Mouse (Mus musculus) MEL (cell line): ENCODE measurements around the gene Tgfbr3. TPM values are rescaled to one million over a fixed set of nuclear protein-coding genes. Genes with fewer than 3 reads are reported as not detected.

Experiments
- DNase-seq: peaks from one replicate; pipeline ENCODE4 v3.0.0; 2011; ENCODE audit warnings: low read depth, low spot score
- H3K27ac ChIP-seq: 2 replicates; pipeline ENCODE4 v1.5.1; 2012; ENCODE audit warnings: low read depth, mild to moderate bottlenecking, control low read depth, low read length, moderate library complexity; ENCODE audit not compliant: control insufficient read depth
- H3K27me3 ChIP-seq, 2 experiments: fragments of 150-350 bp in 1 of 2; sonication (generic) in 1 of 2; 2 replicates each; pipeline ENCODE4 v1.6.1; 2012; ENCODE audit warnings: low read length in 2 of 2, mild to moderate bottlenecking in 2 of 2, improper control_type of control experiment in 1 of 2, moderate library complexity in 1 of 2; ENCODE audit not compliant: insufficient read depth in 2 of 2, control insufficient read depth in 1 of 2
- H3K36me3 ChIP-seq, 2 experiments: 2 replicates each; pipeline ENCODE4 v1.6.1; 2012 to 2014; ENCODE audit warnings: low read length in 2 of 2, improper control_type of control experiment in 1 of 2, inconsistent platforms in 1 of 2, mild to moderate bottlenecking in 1 of 2; ENCODE audit not compliant: insufficient read depth in 2 of 2, control insufficient read depth in 1 of 2
- H3K4me1 ChIP-seq, 2 experiments: fragments of 150-350 bp in 1 of 2; sonication (generic) in 1 of 2; 2 replicates each; pipeline ENCODE4 v1.6.1; 2012; ENCODE audit warnings: low read length in 2 of 2, improper control_type of control experiment in 1 of 2, mild to moderate bottlenecking in 1 of 2; ENCODE audit not compliant: insufficient read depth in 2 of 2, control insufficient read depth in 1 of 2
- H3K4me3 ChIP-seq, 2 experiments: fragments of 150-350 bp in 1 of 2; sonication (generic) in 1 of 2; 2 replicates each; pipeline ENCODE4 v1.5.1; 2012; ENCODE audit warnings: low read depth in 2 of 2, low read length in 2 of 2, mild to moderate bottlenecking in 2 of 2, moderate library complexity in 2 of 2, control low read depth in 1 of 2, improper control_type of control experiment in 1 of 2; ENCODE audit not compliant: control insufficient read depth in 1 of 2, insufficient read depth in 1 of 2
- H3K79me2 ChIP-seq: 2 replicates; pipeline ENCODE4 v1.6.1; 2012; ENCODE audit warnings: mild to moderate bottlenecking, low read length, moderate library complexity; ENCODE audit not compliant: control insufficient read depth, poor library complexity, insufficient read depth
- H3K9ac ChIP-seq: 2 replicates; pipeline ENCODE4 v1.6.1; 2012; ENCODE audit warnings: low read depth, mild to moderate bottlenecking, control low read depth, low read length, moderate library complexity; ENCODE audit not compliant: control insufficient read depth, poor library complexity, severe bottlenecking
- H3K9me3 ChIP-seq: fragments of 150-350 bp; sonication (generic); replicated peaks from 2 replicates; pipeline ENCODE4 v1.6.1; 2012; ENCODE audit warnings: mild to moderate bottlenecking, low read length, improper control_type of control experiment, moderate library complexity; ENCODE audit not compliant: insufficient read depth
- BHLHE40 ChIP-seq: IDR thresholded peaks from 2 replicates; pipeline ENCODE4 v1.6.1; 2012; ENCODE audit warnings: low read depth, mild to moderate bottlenecking, inconsistent platforms, low read length, improper control_type of control experiment, borderline replicate concordance
- CHD1 ChIP-seq: IDR thresholded peaks from 2 replicates; pipeline ENCODE4 v1.6.1; 2012; ENCODE audit warnings: low read depth, mild to moderate bottlenecking, inconsistent platforms, low read length, improper control_type of control experiment
- CHD2 ChIP-seq: IDR thresholded peaks from 2 replicates; pipeline ENCODE4 v1.6.1; 2011; ENCODE audit warnings: low read length, improper control_type of control experiment
- CTCF ChIP-seq, 3 experiments: IDR thresholded peaks in 2 of 3; conservative IDR thresholded peaks in 1 of 3; 2 replicates each; pipeline ENCODE4 v1.5.1; 2011 to 2012; ENCODE audit warnings: low read length in 3 of 3, low read depth in 2 of 3, mild to moderate bottlenecking in 2 of 3, improper control_type of control experiment in 1 of 3, inconsistent platforms in 1 of 3, mixed read lengths in 1 of 3, moderate library complexity in 1 of 3; ENCODE audit not compliant: control insufficient read depth in 1 of 3, insufficient read depth in 1 of 3, poor library complexity in 1 of 3, severe bottlenecking in 1 of 3
- ELF1 ChIP-seq: IDR thresholded peaks from 2 replicates; pipeline ENCODE4 v1.6.1; 2014; ENCODE audit warnings: low read depth, mild to moderate bottlenecking, inconsistent platforms, low read length, improper control_type of control experiment, moderate library complexity
- ETS1 ChIP-seq: IDR thresholded peaks from 2 replicates; pipeline ENCODE4 v1.6.1; 2012; ENCODE audit warnings: low read depth, mild to moderate bottlenecking, inconsistent platforms, low read length, improper control_type of control experiment, moderate library complexity
- GABPA ChIP-seq: IDR thresholded peaks from 2 replicates; pipeline ENCODE4 v1.6.1; 2012; ENCODE audit warnings: low read depth, mild to moderate bottlenecking, inconsistent platforms, low read length, improper control_type of control experiment, moderate library complexity
- GATA1 ChIP-seq: IDR thresholded peaks from 2 replicates; pipeline ENCODE4 v1.6.1; 2011; ENCODE audit warnings: low read depth, low read length, improper control_type of control experiment
- HCFC1 ChIP-seq: IDR thresholded peaks from 2 replicates; pipeline ENCODE4 v1.6.1; 2012; ENCODE audit warnings: low read depth, mild to moderate bottlenecking, inconsistent platforms, low read length, improper control_type of control experiment, moderate library complexity
- KAT2A ChIP-seq: conservative IDR thresholded peaks from 2 replicates; pipeline ENCODE4 v1.6.1; 2012; ENCODE audit warnings: low read depth, low read length, improper control_type of control experiment, inconsistent platforms
- MAFK ChIP-seq: IDR thresholded peaks from 2 replicates; pipeline ENCODE4 v1.6.1; 2011; ENCODE audit warnings: low read depth, mild to moderate bottlenecking, low read length, improper control_type of control experiment, borderline replicate concordance
- MAX ChIP-seq: IDR thresholded peaks from 2 replicates; pipeline ENCODE4 v1.6.1; 2011; ENCODE audit warnings: low read length, improper control_type of control experiment
- MAZ ChIP-seq: IDR thresholded peaks from 2 replicates; pipeline ENCODE4 v1.6.1; 2012; ENCODE audit warnings: low read depth, mild to moderate bottlenecking, inconsistent platforms, low read length, improper control_type of control experiment
- MXI1 ChIP-seq: IDR thresholded peaks from 2 replicates; pipeline ENCODE4 v1.6.1; 2011; ENCODE audit warnings: mild to moderate bottlenecking, low read depth, low read length, improper control_type of control experiment
- MYB ChIP-seq: IDR thresholded peaks from 2 replicates; pipeline ENCODE4 v1.6.1; 2011; ENCODE audit warnings: mild to moderate bottlenecking, low read depth, low read length, improper control_type of control experiment
- NELFE ChIP-seq: IDR thresholded peaks from 2 replicates; pipeline ENCODE4 v1.6.1; 2011; ENCODE audit warnings: low read depth, low read length, improper control_type of control experiment
- POLR2A ChIP-seq, 2 experiments: IDR thresholded peaks; 2 replicates each; pipeline ENCODE4 v1.6.1; 2011 to 2012; ENCODE audit warnings: low read length in 2 of 2, mild to moderate bottlenecking in 2 of 2, control low read depth in 1 of 2, improper control_type of control experiment in 1 of 2, low read depth in 1 of 2, moderate library complexity in 1 of 2; ENCODE audit not compliant: control insufficient read depth in 1 of 2, insufficient read depth in 1 of 2, poor library complexity in 1 of 2
- POLR2AphosphoS2 ChIP-seq: IDR thresholded peaks from 2 replicates; pipeline ENCODE4 v1.6.1; 2011; ENCODE audit warnings: low read length, improper control_type of control experiment
- RAD21 ChIP-seq: IDR thresholded peaks from 2 replicates; pipeline ENCODE4 v1.6.1; 2011; ENCODE audit warnings: mild to moderate bottlenecking, low read depth, low read length, improper control_type of control experiment
- TAL1 ChIP-seq: IDR thresholded peaks from 2 replicates; pipeline ENCODE4 v1.6.1; 2012; ENCODE audit warnings: mild to moderate bottlenecking, inconsistent platforms, low read length, moderate library complexity, mixed read lengths
- TBP ChIP-seq: IDR thresholded peaks from 2 replicates; pipeline ENCODE4 v1.8.0; 2011; ENCODE audit warnings: low read depth, low read length, improper control_type of control experiment
- TCF12 ChIP-seq: IDR thresholded peaks from 2 replicates; pipeline ENCODE4 v1.6.1; 2014; ENCODE audit warnings: low read depth, mild to moderate bottlenecking, inconsistent platforms, low read length, improper control_type of control experiment, moderate library complexity
- UBTF ChIP-seq: IDR thresholded peaks from 2 replicates; pipeline ENCODE4 v1.6.1; 2012; ENCODE audit warnings: low read depth, mild to moderate bottlenecking, inconsistent platforms, low read length, improper control_type of control experiment, moderate library complexity, borderline replicate concordance; ENCODE audit not compliant: insufficient read depth
- USF1 ChIP-seq: IDR thresholded peaks from 2 replicates; pipeline ENCODE4 v1.6.1; 2014; ENCODE audit warnings: low read depth, mild to moderate bottlenecking, inconsistent platforms, low read length, improper control_type of control experiment, moderate library complexity
- ZKSCAN1 ChIP-seq: IDR thresholded peaks from 2 replicates; pipeline ENCODE4 v1.6.1; 2012; ENCODE audit warnings: low read depth, mild to moderate bottlenecking, inconsistent platforms, low read length, improper control_type of control experiment, moderate library complexity
- ZMIZ1 ChIP-seq: IDR thresholded peaks from 2 replicates; pipeline ENCODE4 v1.6.1; 2012; ENCODE audit warnings: low read depth, mild to moderate bottlenecking, inconsistent platforms, low read length, improper control_type of control experiment, moderate library complexity
- ZNF384 ChIP-seq: IDR thresholded peaks from 2 replicates; pipeline ENCODE4 v1.6.1; 2012; ENCODE audit warnings: low read depth, mild to moderate bottlenecking, inconsistent platforms, low read length, improper control_type of control experiment
- polyA plus RNA-seq, 2 experiments: library from polyadenylated mRNA; stranded (reverse) in 1 of 2; unstranded in 1 of 2; fragments of >175 nt in 1 of 2; fragments of >200 nt in 1 of 2; gene quantifications; 2 replicates each; pipeline versions ENCODE4 v1.2.1 to v1.2.4; 2012; ENCODE audit warnings: low replicate concordance in 2 of 2, low read depth in 1 of 2; ENCODE audit not compliant: insufficient read length in 2 of 2, insufficient read depth in 1 of 2, missing spikeins in 1 of 2
- total RNA-seq: library from RNA; depleted of rRNA; stranded (reverse); fragments of 300-350 nt; gene quantifications from 2 replicates; pipeline ENCODE4 v1.2.3, GENCODE M21; 2012

Tgfbr3 gene
- total and polyA plus RNA-seq, 3 experiments = 3.0 to 5.9 TPM; not detected in 1

GRCm38 (mm10) chr5:107176196-107176595 lies 113.2 kb downstream of the Tgfbr3 start:
- no peak overlapping the region for H3K9ac ChIP-seq
- TF ChIP-seq MAFK (no peak), MAX (no peak), ZKSCAN1 (no peak), MYB (no peak), UBTF (no peak), BHLHE40 (no peak), RAD21 (no peak), GATA1 (no peak), ZMIZ1 (no peak), POLR2A (IDR thresholded peaks at IDR 0.05; ENCODE audit: control insufficient read depth in 1 of 2, insufficient read depth in 1 of 2, low read depth in 1 of 2, low read length in 2 of 2, poor library complexity in 1 of 2) (no peak), KAT2A (no peak), MXI1 (no peak), CTCF (IDR thresholded peaks at IDR 0.05 in 2 of 3, conservative IDR thresholded peaks at IDR 0.05 in 1 of 3; ENCODE audit: control insufficient read depth in 1 of 3, insufficient read depth in 1 of 3, low read depth in 2 of 3, low read length in 3 of 3, poor library complexity in 1 of 3, severe bottlenecking in 1 of 3) (no peak), TBP (no peak), ZNF384 (no peak), POLR2AphosphoS2 (no peak), TCF12 (no peak)
- no peaks in the 10 kb centered on the region for H3K9me3 ChIP-seq
- no peaks in the 10 kb centered on the region for H3K36me3 ChIP-seq
- H3K4me3 ChIP-seq = no peak overlapping the region
- no peaks in the 10 kb centered on the region for H3K79me2 ChIP-seq
- no peaks in the 10 kb centered on the region for H3K27me3 ChIP-seq
- H3K27ac ChIP-seq = no peak overlapping the region
- H3K4me1 ChIP-seq = no peaks in the 10 kb centered on the region
- DNase-seq = no peak

- Histone ChIP-seq H3K4me3 (no peak overlapping the region), H3K9ac (no peak overlapping the region), H3K27me3 (no peaks in the 10 kb centered on the region; a peak in 1 of 4 replicates), H3K27ac (no peak overlapping the region), H3K36me3 (no peaks in the 10 kb centered on the region), H3K79me2 (no peaks in the 10 kb centered on the region), H3K4me1 (no peaks in the 10 kb centered on the region), H3K9me3 (no peaks in the 10 kb centered on the region)
- no peak for TF ChIP-seq CHD1
- no peak for TF ChIP-seq HCFC1
- no peak for TF ChIP-seq USF1
- no peak for TF ChIP-seq TAL1
- no peak for TF ChIP-seq CHD2
- TF ChIP-seq GABPA = no peak
- TF ChIP-seq POLR2AphosphoS2 = no peak
- TF ChIP-seq TCF12 = no peak
- no peak for TF ChIP-seq MXI1
- no peak for TF ChIP-seq ELF1
- no peak for TF ChIP-seq NELFE
- TF ChIP-seq ETS1 = no peak
- no peak for TF ChIP-seq MAZ
- DNase-seq = no peak
Observed at GRCm38 (mm10) chr5:107174188-107174587, 115.2 kb downstream of the Tgfbr3 start.
